Mouse (Mus musculus) hematopoietic stem cell, adult 5-6 weeks (primary cell): ENCODE measurements around the gene Anapc13. TPM values are rescaled to one million over a fixed set of nuclear protein-coding genes. Genes with fewer than 3 reads are reported as not detected.

Source experiments
- ATAC-seq, 2 experiments: fragments of 125-278 bp in 1 of 2; replicated peaks in 1 of 2; 2 replicates each; pipeline ENCODE4 v1.8.0; 2016 to 2017; ENCODE audit warnings: inconsistent platforms in 2 of 2, mild to moderate bottlenecking in 2 of 2, moderate number of reproducible peaks in 2 of 2, low read depth in 1 of 2, moderate TSS enrichment in 1 of 2; ENCODE audit not compliant: low FRiP score in 2 of 2, poor library complexity in 2 of 2, severe bottlenecking in 2 of 2, insufficient read depth in 1 of 2, low TSS enrichment in 1 of 2
- total RNA-seq: library from RNA; stranded (forward); fragments of 172-1452, 232-1000 nt; gene quantifications from 2 replicates; pipeline ENCODE4 v1.2.3, GENCODE M21; 2017

Anapc13 gene
- 51.2 and 74.4 TPM in 2 replicates for total RNA-seq

DNA sequence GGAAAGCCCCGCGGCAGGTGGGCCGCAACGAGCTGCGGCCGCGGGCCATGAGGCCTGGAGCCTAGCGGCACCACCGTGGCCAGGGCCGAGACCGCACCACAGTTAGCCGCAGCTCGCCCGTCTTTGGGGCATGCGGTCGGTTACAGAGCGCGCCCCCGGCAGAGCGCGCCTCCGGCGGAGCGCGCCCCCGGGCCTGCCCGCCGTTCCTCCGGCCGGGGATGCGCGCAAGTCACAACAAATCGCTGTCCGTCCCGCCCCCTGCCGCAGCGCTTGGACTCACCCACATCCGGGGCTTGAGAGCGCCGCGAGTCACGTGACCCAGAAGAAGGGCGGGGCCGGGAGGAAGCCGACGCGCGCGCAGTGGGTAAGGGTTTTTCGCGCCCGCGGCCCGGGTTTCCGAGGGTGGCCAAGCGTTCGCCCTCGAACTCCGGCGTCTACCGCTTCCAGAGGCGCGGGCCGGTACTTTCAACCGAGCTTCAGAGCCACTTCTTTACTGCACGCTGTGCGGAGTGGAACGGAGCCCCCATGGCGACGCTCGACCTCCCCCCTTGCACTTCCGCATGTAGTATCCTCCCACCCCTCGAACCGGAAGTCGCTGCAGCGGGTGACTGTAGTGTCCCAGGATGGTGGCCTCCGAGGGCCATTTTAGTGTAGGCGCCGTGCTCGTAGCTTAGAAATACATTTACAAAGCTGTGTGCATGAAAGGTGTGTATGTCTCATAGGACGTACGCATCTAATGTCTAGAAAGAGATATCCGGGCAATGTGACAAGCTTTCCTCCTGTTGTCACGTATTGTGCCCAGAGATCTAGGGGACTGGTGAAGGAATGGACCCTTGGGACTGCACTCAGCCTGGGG, at the start of gene Anapc13, which contains the start of gene Cep63:
Gene Anapc13 (plus strand): TSS at position 314 of the 856 bp plus-strand sequence.
Gene Cep63 (minus strand): TSS at position 552 of the 856 bp plus-strand sequence.
- peak; percentile 83 to 92 for ATAC-seq

DNA sequence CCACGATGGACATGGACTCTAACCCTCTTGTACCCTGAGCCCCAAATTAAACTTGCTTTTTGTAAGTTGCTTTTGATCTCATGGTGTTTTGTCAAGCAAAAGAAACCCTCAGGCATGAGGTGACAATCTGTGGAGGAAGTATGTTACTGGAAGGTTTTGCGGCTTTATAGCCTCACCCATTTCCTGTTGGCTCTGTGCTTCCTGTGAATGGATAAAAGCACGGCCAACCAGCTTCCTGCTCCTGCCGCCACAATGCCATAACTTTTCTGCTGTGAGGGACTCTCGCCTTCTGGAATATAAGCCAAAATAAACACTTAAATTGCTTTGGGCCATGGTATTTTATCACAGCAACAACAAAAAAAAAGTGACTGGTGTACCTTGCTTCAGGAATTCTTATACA, 48.6 kb upstream of the Anapc13 start:
- ATAC-seq, result peak; percentile 49 to 78; a peak in 3 of 4 replicates

DNA sequence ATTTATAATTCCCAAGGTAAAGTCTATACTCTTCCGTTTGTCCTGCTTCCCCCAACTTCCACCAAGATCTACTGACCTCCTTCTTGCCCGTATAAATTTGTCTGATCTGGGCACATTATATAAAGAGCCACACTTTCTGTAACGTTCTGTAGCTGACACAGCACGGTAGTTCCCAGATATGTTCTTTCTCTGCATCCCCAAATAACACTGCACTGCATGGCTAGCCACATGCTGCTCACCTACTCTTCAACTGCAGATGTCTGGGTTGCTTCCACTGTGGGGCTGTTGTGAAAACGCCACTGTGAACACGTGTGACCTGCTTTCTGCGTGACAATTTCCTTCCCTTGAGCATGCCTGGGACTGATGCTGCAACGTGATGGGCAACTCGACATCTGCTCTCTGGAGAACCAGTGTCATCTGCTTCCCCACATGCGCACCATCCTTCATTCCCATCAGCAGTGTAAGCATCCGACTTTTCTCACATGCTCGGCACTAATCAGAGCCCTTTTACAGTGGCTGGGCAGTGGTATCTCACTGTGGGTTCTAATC, 44.1 kb upstream of the Anapc13 start:
- ATAC-seq, result no peak

DNA sequence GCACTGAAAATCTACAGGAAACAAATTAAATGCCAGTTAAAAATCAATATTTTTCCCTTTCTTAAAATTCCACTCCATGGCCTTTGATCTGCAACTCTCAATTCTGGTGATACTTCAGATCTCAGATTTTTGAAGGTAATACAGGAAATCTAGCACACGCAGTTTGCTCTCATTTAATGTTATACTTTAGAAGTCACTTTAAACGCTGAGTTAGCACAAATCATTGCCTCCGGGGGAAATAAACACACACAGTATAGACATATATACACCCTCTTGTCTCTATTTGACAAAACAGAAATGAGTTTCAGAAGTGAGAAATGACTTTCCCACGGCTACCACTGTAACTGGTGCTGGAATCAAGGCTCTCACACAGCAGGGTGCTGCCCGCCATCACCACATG, 38.7 kb upstream of the Anapc13 start:
- ATAC-seq, result no peak

DNA sequence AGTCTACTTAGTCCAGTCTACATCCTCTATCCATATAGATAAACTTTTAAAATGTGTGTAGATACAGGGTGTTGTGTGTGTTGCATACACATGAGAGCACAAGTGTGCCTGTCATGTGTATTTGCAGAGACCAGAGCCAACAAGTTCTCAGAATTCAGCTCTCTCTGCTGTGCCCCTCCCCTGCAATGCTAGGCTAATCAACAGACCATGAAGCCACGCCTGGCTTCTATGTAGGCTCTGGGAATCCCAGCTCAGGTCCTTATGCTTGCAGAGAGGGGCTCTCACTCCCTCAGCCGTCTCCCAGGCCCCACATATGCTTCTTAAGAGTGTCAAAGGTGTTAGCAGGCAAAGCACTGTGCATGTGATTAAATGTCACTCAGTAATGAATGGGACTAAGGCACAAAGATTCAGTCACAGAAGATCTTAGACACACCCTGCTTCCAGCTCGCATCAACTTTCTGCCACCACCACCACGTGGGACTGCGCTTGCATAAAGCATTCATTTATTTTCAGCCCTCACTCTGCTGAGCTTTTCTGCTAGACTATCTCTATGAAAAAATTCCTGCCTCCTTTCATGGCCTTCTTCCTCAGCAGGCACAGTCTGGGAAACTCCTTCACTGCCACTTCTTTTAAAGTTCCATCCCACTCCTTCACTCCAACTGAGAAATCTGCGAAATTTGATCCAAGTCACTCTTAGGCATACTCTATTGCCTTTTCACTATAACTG, 31.3 kb upstream of the Anapc13 start:
- ATAC-seq, result no peak

DNA sequence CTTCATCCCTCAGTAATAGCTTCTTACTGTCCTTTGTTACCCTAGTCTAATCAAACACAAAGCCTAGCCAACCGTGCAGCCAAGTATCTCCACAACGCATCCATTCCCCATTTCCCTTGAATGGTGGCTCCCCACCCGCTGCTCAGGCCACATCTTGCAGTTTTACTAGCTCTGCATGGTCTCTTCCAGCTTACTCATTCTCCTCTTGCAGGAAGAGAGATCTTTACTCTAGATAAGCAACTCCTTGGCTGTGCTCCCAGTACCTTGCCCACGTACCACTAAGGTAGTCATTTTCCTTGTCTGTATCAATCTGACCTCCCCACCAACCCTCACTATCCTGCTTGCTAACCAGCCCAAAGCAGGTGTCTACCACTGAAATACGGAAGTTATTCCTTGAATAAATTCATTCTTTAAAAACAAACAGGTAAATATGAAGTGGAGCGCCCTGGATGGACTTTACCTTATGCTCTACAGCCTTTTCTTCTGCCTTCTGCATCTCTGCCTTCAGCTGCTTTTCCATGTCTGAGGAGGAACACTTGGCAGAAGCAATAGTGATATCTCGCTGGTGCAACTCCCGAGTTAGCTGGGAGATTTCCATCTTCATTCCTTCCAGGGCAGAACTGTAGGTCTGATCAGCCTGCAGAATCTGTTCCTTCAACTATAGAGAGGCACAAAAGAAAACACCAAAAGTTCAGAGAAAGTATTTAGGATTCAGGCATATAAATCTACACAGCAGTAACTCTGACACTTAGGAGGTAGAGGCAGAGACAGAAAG, 30.2 kb upstream of the Anapc13 start:
- ATAC-seq, result no peak

DNA sequence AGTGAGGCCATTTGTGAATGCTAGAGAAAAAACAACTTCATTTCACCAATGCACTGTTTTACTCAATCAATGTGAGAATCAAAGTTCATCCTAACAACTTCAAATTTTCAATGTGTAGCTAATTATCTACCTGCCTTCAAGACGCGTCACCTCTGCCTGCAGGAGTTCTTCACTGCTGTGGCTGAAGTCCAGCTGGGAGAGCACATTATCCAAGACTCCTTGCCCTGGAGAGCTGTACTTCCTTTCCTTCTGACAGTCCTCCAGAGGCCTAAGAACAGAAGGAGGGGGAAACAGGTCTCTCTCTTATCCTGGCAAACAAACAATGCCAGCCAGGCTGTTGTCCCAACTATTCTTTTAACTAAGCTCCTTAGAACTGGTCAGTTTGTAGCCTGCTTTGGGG, 24.9 kb upstream of the Anapc13 start:
- ATAC-seq, result no peak

DNA sequence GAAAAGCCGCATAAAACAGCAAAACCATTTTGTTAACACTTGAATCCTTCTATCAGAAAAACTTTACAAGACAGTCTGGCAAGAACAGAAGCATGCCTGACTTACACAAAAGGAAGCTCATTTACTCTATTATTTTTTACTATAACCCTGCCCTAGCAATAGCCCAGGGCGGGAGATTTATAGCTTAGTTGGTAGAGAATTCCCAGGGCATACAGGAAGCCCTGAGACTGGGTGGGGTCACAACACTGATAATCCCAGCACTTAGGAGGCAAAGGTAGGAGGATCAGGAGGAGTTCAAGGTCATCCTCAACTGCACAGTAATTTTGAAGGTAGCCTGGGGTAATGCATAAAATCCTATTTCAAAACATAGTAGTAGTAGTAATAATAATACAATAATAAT, 24.4 kb upstream of the Anapc13 start:
- ATAC-seq, result no peak

DNA sequence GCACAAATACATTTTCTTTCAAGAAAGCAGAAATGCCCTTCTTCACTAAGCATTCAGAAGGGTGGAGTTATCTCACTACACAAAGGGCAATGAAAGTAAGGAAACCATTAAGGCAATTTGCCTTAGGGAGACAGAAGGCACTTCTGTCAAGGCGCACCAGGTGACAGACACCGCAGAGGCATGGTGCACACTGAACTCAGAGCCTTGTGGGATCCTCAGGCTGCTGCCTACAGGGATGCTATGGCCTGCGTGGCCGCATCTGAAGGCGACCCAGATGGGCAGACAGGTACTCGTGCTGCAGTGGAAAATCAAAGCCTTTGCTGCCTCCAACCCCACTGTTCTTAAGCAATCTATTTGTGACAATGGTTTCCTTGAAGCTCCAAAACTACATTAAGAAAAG, 20.9 kb upstream of the Anapc13 start:
- ATAC-seq, result no peak

DNA sequence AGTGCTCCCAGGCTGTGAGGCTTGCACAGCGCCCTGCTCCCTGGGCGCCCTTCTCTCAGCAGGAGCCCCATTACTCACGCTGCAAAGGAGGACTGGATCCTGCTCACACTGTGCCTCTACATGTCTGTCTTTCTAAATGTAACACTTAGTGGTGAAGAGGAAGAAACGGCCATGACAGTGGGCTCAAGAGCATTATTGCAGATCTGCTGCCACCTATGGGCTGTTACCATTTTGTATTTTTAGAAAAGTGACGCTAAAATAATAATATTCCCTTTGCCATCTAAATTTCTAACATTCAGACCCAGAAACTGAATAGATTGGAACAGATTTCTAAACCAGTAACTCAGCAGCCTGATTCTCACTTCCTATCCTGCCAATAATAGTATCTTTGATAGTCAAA, 18.6 kb upstream of the Anapc13 start:
- no peak for ATAC-seq

DNA sequence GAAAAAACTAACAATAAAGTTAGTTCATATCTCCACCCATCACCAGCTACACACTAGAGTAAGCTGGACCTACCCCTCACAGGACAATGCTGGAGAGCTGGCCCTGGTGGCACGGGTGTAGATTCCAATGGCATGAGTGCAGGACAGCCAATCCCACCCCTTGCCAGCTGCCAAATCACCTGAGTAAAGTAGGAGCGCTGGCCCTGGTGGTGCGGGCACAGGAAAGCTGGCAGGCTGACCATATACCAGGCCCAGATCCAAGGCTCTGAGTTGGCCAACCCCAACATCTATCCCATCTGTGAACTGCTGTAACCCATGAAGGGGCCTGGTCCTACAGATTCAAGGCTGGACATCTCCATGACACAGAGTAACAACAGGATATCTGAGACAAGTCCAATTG, 16.9 kb upstream of the Anapc13 start:
- no peak for ATAC-seq

DNA sequence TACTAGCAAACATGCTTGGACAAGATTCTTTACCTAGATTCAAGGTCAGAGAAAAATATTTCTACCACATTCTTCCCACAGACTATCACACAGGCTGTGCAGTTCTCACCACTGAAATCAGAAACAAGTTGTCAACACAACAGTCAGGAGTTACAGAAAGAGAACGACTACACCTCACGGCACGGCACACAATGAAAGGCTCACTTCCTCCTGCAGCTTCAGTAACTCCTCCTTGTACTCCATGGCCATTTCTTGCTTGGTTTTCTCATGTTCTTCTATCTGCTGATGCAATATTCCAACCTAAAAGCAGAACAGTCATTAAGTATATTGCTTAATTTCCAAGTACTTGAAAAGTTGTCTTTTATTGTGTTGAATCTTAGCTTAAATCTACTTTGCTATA, 11.0 kb upstream of the Anapc13 start:
- peak in 1 of 2 experiments; percentile 29; a peak in 1 of 4 replicates for ATAC-seq

DNA sequence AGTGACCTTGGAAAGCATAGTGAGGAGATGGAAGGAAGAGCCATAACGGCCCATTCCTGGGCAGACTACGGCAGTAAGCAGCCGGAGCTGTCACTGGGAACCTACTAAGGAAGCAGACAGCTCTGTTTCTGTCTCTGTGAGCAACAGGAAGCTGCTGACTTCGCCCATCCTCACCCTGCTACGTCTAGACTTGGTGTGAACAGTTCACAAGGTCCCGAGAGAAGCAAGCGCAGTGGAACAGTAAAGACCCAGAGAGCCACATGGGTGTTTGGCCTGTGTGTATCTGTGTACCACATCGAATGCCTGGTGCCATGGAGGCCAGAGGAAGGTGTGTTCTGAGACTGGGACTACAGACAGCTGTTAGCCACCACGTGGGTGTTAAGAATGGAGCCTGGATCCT, 9.8 kb upstream of the Anapc13 start:
- no peak for ATAC-seq

DNA sequence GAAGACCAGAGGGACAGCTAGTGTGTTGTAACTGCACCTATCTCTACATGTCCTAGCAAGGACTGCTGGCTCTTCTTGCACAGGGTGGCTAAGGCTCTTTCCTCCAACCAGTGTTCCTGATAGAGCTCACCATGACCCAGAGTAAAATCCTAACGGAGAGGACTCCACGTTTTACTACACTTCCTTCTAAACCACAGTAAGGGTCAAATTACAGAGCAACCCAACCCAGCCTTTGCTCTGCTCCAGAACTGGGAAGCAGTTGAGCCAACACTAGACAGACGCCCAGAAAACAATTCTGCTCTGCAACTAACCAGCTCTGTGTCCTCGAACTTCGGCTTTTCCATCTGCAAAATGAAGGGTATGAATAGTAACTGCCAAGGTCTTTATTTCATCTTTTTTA, 4.7 kb upstream of the Anapc13 start:
- no peak for ATAC-seq

DNA sequence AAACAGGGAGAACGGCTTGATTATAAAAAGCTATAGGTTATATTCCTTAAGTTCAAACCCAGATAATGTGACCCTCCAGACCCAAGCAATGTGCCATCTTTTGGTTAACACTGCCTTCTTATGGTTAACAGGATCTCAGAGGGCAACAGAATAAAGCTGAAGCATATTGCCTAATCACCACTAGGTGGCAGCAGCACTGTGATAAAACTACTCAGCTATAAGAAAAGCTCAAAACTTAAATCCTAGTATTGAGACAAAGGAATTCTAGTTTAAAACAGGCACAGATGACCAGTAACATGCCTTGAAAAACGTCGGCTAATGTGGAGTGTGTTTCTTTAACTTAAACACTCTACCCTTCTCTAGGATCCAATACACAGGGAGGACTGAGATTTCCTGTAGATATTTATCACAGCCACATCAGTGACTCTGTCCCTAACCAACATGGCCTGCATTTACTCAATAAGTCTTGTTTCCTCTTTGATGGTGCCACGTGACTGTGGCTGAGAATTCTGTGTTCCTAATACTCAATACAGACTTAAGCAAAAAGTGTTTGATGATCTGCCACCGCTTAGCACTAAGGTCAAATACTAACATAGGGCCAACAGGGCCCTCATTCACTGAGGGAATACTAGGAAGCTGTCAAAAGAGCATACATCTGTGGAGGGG, 3.8 kb upstream of the Anapc13 start:
- ATAC-seq, result no peak

DNA sequence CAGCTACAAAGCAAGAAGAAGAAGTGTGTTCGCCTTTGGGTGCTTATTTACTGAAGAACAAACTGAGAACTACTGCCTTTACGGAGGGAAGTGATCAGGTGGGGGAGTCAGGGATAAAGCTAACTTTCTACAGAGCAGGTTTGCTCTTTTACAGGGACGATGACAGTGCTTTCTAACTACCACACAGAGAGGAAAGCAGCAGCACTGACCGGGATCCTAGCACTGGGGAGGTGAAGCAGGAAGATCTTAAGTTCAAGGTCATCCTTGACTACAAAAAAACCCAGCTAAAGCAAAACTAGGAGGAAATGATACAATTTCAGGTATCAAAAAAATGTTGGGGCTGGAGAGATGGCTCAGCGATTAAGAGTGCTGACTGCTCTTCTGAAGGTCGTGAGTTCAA, 3.2 kb upstream of the Anapc13 start:
- no peak for ATAC-seq

DNA sequence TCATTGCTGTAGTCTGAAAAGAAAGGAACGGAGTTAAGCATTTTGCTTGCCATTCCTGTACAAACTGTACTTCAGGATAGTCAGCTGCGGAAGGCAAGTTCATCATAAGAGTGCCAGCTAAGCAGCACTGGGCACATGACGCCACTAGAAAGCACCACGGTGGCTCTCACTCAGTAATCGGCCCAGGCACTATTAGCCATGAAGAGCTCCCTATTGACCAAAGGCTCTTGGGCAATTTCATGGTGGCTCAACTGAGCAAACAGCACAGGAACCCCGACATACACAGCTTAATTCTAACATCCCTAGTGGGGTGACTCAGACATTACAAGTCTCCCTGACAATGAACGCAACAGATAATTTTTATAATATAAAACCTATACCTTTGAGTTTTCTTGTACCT, 2.5 kb upstream of the Anapc13 start:
- ATAC-seq, result no peak
